Mouse (Mus musculus) gastrocnemius, postnatal 25 days (tissue): Measurements from ENCODE around the gene Msh4. TPM values are rescaled to one million over a fixed set of nuclear protein-coding genes. Genes with fewer than 3 reads are reported as not detected.
"Not testable (repeated sequence)": the region's sequence is repeated elsewhere in the genome, so short reads cannot be mapped to it uniquely, and the experiment has no call there.

Experiments
- DNase-seq: peaks from one replicate; pipeline ENCODE4 v3.0.0; 2022
- total RNA-seq, 2 experiments: library from RNA; stranded (reverse); gene quantifications; 1 replicate in 1 of 2; 2 replicates in 1 of 2; pipeline ENCODE4 v1.2.3; 2021

Gene Msh4
- total RNA-seq, 2 experiments from 2014 or later, result not detected

- DNase-seq, result no peak
Observed at GRCm38 (mm10) chr3:153911197-153911881, 5.4 kb upstream of the Msh4 start.

- DNase-seq, result no peak
Observed at GRCm38 (mm10) chr3:153910489-153910888, 4.6 kb upstream of the Msh4 start.

GRCm38 (mm10) chr3:153908919-153909318 is 3.0 kb upstream of the Msh4 start:
- no peak for DNase-seq

GRCm38 (mm10) chr3:153905251-153906135 is 445 bp downstream of the Msh4 start:
- DNase-seq, result no peak

- no peak for DNase-seq
Observed at GRCm38 (mm10) chr3:153904586-153904985, 1.4 kb downstream of the Msh4 start.

GRCm38 (mm10) chr3:153902595-153902994 is 3.3 kb downstream of the Msh4 start:
- no peak for DNase-seq

GRCm38 (mm10) chr3:153901904-153902303 is 4.0 kb downstream of the Msh4 start:
- DNase-seq, result no peak

GRCm38 (mm10) chr3:153897216-153897615 is 8.7 kb downstream of the Msh4 start:
- DNase-seq, result no peak

- DNase-seq, result peak; percentile 24
Observed at GRCm38 (mm10) chr3:153895454-153895853, 10.5 kb downstream of the Msh4 start.

GRCm38 (mm10) chr3:153889188-153889781 is 16.7 kb downstream of the Msh4 start:
- DNase-seq, result no peak

GRCm38 (mm10) chr3:153888141-153888540 is 17.8 kb downstream of the Msh4 start:
- no peak for DNase-seq

GRCm38 (mm10) chr3:153886296-153886695 is 19.6 kb downstream of the Msh4 start:
- no peak for DNase-seq

GRCm38 (mm10) chr3:153871396-153871795 is 34.5 kb downstream of the Msh4 start:
- DNase-seq, result no peak

- no peak for DNase-seq
Observed at GRCm38 (mm10) chr3:153867149-153868136, 38.5 kb downstream of the Msh4 start.

GRCm38 (mm10) chr3:153864636-153865429 is 41.1 kb downstream of the Msh4 start:
- no peak for DNase-seq

GRCm38 (mm10) chr3:153863816-153864215 is 42.1 kb downstream of the Msh4 start:
- DNase-seq, result no peak

- not testable (repeated sequence) for DNase-seq
Observed at GRCm38 (mm10) chr3:153860392-153860791, 45.5 kb downstream of the Msh4 start.

- no peak for DNase-seq
Observed at GRCm38 (mm10) chr3:153858350-153859001, 47.5 kb downstream of the Msh4 start.

- no peak for DNase-seq
Observed at GRCm38 (mm10) chr3:153852266-153852665, 53.7 kb downstream of the Msh4 start.

GRCm38 (mm10) chr3:153850759-153851158 is 55.2 kb downstream of the Msh4 start:
- DNase-seq, result no peak
